Mouse (Mus musculus) urinary bladder, postnatal 36 days (tissue): ENCODE measurements around the gene Gm20696.

Experiments used
- DNase-seq, 2 experiments: peaks; one replicate each; pipeline ENCODE4 v3.0.0; 2022; ENCODE audit warnings: low spot score in 2 of 2, mixed read lengths in 1 of 2

Gene Gm20696

GRCm38 (mm10) chr6:99573343-99573742 lies 93.3 kb downstream of the Gm20696 start:
- no peak for DNase-seq

- DNase-seq: no peak
These were observed 94.5 kb downstream of the Gm20696 start for GRCm38 (mm10) chr6:99572071-99572470.

- DNase-seq: no peak
These were observed 99.7 kb downstream of the Gm20696 start for GRCm38 (mm10) chr6:99566921-99567320.

- no peak for DNase-seq
These were observed 101.8 kb downstream of the Gm20696 start for GRCm38 (mm10) chr6:99564766-99565165.

- DNase-seq: no peak
These were observed 109.6 kb downstream of the Gm20696 start for GRCm38 (mm10) chr6:99556950-99557349.

- DNase-seq: no peak
These were observed 113.8 kb downstream of the Gm20696 start for GRCm38 (mm10) chr6:99552816-99553215.

- no peak for DNase-seq
These were observed 120.2 kb downstream of the Gm20696 start for GRCm38 (mm10) chr6:99546416-99546815.

GRCm38 (mm10) chr6:99545437-99545836 lies 121.2 kb downstream of the Gm20696 start:
- no peak for DNase-seq

GRCm38 (mm10) chr6:99541105-99541504 lies 125.5 kb downstream of the Gm20696 start:
- DNase-seq: no peak

- DNase-seq: no peak
These were observed 125.9 kb downstream of the Gm20696 start for GRCm38 (mm10) chr6:99540653-99541052.

GRCm38 (mm10) chr6:99540146-99540545 lies 126.5 kb downstream of the Gm20696 start:
- DNase-seq: no peak

GRCm38 (mm10) chr6:99538194-99538941 lies 128.2 kb downstream of the Gm20696 start:
- DNase-seq: no peak

GRCm38 (mm10) chr6:99534211-99534745 lies 132.3 kb downstream of the Gm20696 start:
- DNase-seq: no peak

- no peak for DNase-seq
These were observed 134.1 kb downstream of the Gm20696 start for GRCm38 (mm10) chr6:99532458-99532857.

- DNase-seq: no peak
These were observed 137.6 kb downstream of the Gm20696 start for GRCm38 (mm10) chr6:99528972-99529371.

GRCm38 (mm10) chr6:99527457-99528105 lies 139.0 kb downstream of the Gm20696 start:
- DNase-seq: no peak

- DNase-seq: no peak
These were observed 141.2 kb downstream of the Gm20696 start for GRCm38 (mm10) chr6:99525351-99525750.

GRCm38 (mm10) chr6:99523679-99524370 lies 142.8 kb downstream of the Gm20696 start:
- DNase-seq: no peak

- DNase-seq: peak; percentile 59 to 76
These were observed 143.4 kb downstream of the Gm20696 start for GRCm38 (mm10) chr6:99523109-99523632.

- DNase-seq: peak; percentile 73 to 80
These were observed 144.1 kb downstream of the Gm20696 start, which contains the start of gene Foxp1 for GRCm38 (mm10) chr6:99522359-99523108. TSS of gene Foxp1 (minus strand) at chr6:99522721.

- DNase-seq: peak; percentile 50 to 53
These were observed 144.8 kb downstream of the Gm20696 start for GRCm38 (mm10) chr6:99521641-99522358.
